Mouse (Mus musculus) intestine, embryonic 16.5 days (tissue): ENCODE results near the gene Chchd6. TPM values are rescaled to one million over a fixed set of nuclear protein-coding genes. Genes with fewer than 3 reads are reported as not detected.
A peak's percentile ranks its signal among the peaks of the same experiment; 100 is the strongest.

ENCODE experiments used
- ATAC-seq: fragments of 200-750 bp; cut with Nextera tagmentation; 2 replicates; pipeline ENCODE4 v1.8.0; 2017; ENCODE audit warnings: moderate TSS enrichment, moderate library complexity
- H3K27ac ChIP-seq: fragments of 300-500 bp; sonication (generic); 2 replicates; pipeline ENCODE4 v1.5.1; 2014; ENCODE audit warnings: mild to moderate bottlenecking, low read length
- H3K27me3 ChIP-seq: fragments of 300-500 bp; sonication (generic); replicated peaks from 2 replicates; pipeline ENCODE4 v1.6.1; 2014; ENCODE audit warnings: low read length, control low read depth, mixed read lengths; ENCODE audit not compliant: control insufficient read depth, insufficient read depth
- H3K36me3 ChIP-seq: fragments of 300-500 bp; sonication (generic); 2 replicates; pipeline ENCODE4 v1.6.1; 2014; ENCODE audit warnings: low read length, control low read depth; ENCODE audit not compliant: control insufficient read depth, insufficient read depth
- H3K4me1 ChIP-seq: fragments of 300-500 bp; sonication (generic); 2 replicates; pipeline ENCODE4 v1.6.1; 2014; ENCODE audit warnings: low read length, control low read depth, mixed read lengths; ENCODE audit not compliant: control insufficient read depth, insufficient read depth
- H3K4me2 ChIP-seq: fragments of 300-500 bp; sonication (generic); 2 replicates; pipeline ENCODE4 v1.6.1; 2014; ENCODE audit warnings: low read depth, low read length, control low read depth
- H3K4me3 ChIP-seq: fragments of 300-500 bp; sonication (generic); 2 replicates; pipeline ENCODE4 v1.5.1; 2014; ENCODE audit warnings: mild to moderate bottlenecking, low read length
- H3K9ac ChIP-seq: fragments of 300-500 bp; sonication (generic); 2 replicates; pipeline ENCODE4 v1.6.1; 2014; ENCODE audit warnings: low read depth, low read length
- H3K9me3 ChIP-seq: fragments of 300-500 bp; sonication (generic); 2 replicates; pipeline ENCODE4 v1.6.1; 2016; ENCODE audit warnings: low read length, control low read depth; ENCODE audit not compliant: control insufficient read depth
- WGBS: fragments of 180-500 bp; shearing (Covaris S2); extraction: QIAGEN DNeasy Blood & Tissue Kit; methylation state at CpG from one replicate; pipeline ENCODE4 v1.1.7; 2014; 5-methylcytosine and 5-hydroxymethylcytosine counted together
- polyA plus RNA-seq: library from polyadenylated mRNA; unstranded; fragments of >200 nt; fragmentation: Nextera tagmentation; extraction: Ambion mirVana; gene quantifications from 2 replicates; pipeline ENCODE4 v1.2.1, GENCODE M21; 2015

The Chchd6 gene
- polyA plus RNA-seq, 1 experiment from 2014 or later: 41.3 TPM

DNA sequence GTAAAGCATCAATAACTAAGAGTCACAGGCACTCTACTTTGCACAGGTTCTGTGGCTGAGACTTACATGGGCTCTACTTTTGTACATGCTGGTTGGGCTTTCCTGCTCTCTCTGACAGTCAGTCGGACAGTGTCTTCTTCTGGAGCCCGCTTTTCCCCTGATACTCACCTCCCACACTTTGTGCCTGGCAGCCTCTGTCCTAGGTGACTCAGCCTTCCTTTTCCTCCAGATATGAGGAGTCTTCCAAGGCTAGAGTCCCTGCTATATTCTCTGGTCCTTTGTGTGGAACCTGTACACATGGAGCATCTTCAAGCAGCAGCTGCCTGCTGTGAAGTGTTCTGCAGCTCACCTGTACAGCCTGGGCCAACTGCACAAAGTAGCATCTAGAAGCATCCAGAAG lies 201.6 kb downstream of the Chchd6 start:
- no peak for ATAC-seq
- Histone ChIP-seq H3K9ac (no peak overlapping the region), H3K27ac (no peak overlapping the region), H3K9me3 (no peaks in the 10 kb centered on the region), H3K36me3 (no peaks in the 10 kb centered on the region), H3K27me3 (no peaks in the 10 kb centered on the region), H3K4me3 (no peak overlapping the region), H3K4me2 (no peak overlapping the region), H3K4me1 (no peaks in the 10 kb centered on the region)
- 86% methylated on average over 2 of the region's 2 CpGs for WGBS

DNA sequence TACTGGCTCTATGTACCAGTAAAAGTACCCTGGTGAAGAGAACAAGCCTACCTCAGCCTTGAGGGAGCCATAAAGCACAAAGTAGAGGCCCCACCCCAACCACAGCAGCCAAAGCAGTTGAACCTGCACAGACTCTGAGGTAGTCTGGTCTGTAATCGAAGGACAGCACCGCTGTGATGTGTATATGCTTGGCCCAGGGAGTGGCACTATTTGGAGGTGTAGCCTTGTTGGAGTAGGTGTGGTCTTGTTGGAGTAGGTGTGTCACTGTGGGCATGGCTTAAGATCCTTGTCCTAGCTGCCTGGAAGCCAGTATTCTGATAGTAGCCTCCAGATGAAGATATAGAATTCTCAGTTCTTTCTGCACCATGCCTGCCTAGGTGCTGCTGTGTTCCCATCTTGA lies 203.2 kb downstream of the Chchd6 start:
- H3K4me3 ChIP-seq: no peak overlapping the region
- H3K9ac ChIP-seq: no peak overlapping the region
- H3K4me2 ChIP-seq: no peak overlapping the region
- no peaks in the 10 kb centered on the region for H3K4me1 ChIP-seq
- H3K9me3 ChIP-seq: no peaks in the 10 kb centered on the region
- H3K36me3 ChIP-seq: no peaks in the 10 kb centered on the region
- no peak overlapping the region for H3K27ac ChIP-seq
- no peaks in the 10 kb centered on the region for H3K27me3 ChIP-seq
- 80% methylated on average over 2 of the region's 2 CpGs for WGBS
- ATAC-seq: peak; percentile 92

DNA sequence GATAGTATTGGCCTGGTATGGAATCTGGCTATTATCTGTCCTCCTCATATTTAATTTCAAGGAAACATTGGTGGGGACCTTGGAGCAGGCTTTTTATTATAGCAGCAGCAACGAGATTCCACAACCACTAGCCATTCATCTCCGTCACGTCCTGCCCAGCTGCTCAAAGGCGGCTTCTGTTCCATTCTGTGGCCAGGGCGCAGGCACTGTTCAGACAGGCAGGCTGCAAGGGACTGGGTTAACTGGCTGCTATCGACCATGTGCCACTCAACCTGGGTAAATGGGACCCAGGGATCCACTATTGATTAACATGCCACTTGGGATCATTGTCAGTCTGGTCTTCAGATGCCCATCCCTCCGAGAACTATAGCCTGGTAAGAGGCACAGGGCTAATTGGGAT lies 205.7 kb downstream of the Chchd6 start:
- 67% methylated on average over 7 of the region's 7 CpGs for WGBS
- no peak overlapping the region for H3K9ac ChIP-seq
- no peak overlapping the region for H3K4me3 ChIP-seq
- ATAC-seq: no peak
- no peak overlapping the region for H3K4me2 ChIP-seq
- no peaks in the 10 kb centered on the region for H3K9me3 ChIP-seq
- H3K27ac ChIP-seq: no peak overlapping the region
- no peaks in the 10 kb centered on the region for H3K4me1 ChIP-seq
- H3K27me3 ChIP-seq: no peaks in the 10 kb centered on the region
- no peaks in the 10 kb centered on the region for H3K36me3 ChIP-seq

DNA sequence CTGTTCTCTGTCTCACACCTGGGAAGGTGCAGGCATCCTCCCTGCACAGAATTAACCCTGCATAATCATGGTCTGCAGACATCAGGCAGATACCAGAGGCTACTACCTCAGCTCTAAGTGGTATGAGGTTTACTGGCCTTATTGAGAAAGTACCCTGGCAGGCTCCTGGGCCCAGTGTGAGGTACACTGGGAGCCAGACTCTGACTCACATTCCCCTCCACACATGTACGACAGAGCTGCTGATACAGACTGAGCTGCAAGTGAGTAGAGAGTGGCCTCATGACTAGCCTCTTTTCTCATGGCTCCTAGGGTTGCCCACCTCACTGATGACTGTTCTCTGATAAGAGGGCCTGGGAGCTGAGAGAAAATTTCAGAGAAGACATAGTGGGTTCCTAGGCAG lies 208.5 kb downstream of the Chchd6 start:
- Histone ChIP-seq H3K4me3 (no peak overlapping the region), H3K9ac (no peak overlapping the region), H3K9me3 (no peaks in the 10 kb centered on the region), H3K27ac (no peak overlapping the region), H3K4me1 (no peaks in the 10 kb centered on the region), H3K36me3 (no peaks in the 10 kb centered on the region), H3K27me3 (no peaks in the 10 kb centered on the region), H3K4me2 (no peak overlapping the region)
- no peak for ATAC-seq
- 59% methylated on average over 1 of the region's 1 CpGs for WGBS

DNA sequence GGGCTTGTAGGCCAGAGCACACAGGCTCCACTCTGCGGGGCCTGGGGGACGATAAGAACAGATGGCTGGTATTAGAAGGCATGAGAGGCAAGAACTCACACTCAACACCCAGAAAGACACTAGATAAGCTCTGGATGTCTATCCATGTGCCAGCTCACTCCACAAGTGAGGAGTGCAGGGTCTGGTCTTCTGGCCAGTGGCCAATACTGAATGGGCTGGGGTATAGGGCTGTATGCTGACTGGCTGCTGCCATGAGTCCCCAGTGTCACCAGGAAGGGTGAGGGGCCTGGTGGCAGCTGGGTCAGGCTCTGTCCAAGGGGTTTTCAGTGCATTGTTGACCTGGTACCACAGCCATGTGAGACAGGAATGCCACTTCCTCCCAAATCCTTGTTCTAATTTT lies 210.8 kb downstream of the Chchd6 start:
- Histone ChIP-seq H3K4me1 (no peaks in the 10 kb centered on the region), H3K4me3 (no peak overlapping the region), H3K36me3 (no peaks in the 10 kb centered on the region), H3K9ac (no peak overlapping the region), H3K9me3 (no peaks in the 10 kb centered on the region), H3K27ac (no peak overlapping the region), H3K27me3 (no peaks in the 10 kb centered on the region), H3K4me2 (no peak overlapping the region)
- 95% methylated on average over 2 of the region's 2 CpGs for WGBS
- ATAC-seq: no peak

DNA sequence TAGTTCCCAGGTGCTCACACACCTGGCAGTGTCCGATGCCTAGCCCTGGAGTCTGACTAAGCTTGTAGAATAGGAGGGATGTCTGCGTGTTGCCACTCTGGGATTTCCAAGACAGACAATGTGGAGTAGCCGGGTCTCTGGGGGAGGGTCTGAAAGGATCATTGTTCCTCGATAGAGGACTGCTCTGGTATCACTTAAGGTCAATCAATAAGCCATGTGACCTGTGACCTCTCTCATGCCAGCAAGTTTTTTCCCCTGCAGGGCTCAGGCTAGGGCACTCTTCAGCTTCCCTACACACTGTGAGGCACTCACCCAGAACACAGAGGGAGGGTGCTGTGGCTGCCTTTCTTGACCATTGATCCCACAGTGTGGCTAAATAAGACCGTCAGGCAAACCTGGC lies 213.6 kb downstream of the Chchd6 start:
- Histone ChIP-seq H3K4me2 (no peak overlapping the region), H3K27ac (no peak overlapping the region), H3K36me3 (no peaks in the 10 kb centered on the region), H3K9ac (no peak overlapping the region), H3K27me3 (no peaks in the 10 kb centered on the region), H3K9me3 (no peaks in the 10 kb centered on the region), H3K4me3 (no peak overlapping the region), H3K4me1 (0 out of 2 replicates have a peak, but pooled peaks cover 3% of the 10 kb centered on the region)
- whole genome bisulfite sequencing: 55% methylated on average over 5 of the region's 5 CpGs
- no peak for ATAC-seq

DNA sequence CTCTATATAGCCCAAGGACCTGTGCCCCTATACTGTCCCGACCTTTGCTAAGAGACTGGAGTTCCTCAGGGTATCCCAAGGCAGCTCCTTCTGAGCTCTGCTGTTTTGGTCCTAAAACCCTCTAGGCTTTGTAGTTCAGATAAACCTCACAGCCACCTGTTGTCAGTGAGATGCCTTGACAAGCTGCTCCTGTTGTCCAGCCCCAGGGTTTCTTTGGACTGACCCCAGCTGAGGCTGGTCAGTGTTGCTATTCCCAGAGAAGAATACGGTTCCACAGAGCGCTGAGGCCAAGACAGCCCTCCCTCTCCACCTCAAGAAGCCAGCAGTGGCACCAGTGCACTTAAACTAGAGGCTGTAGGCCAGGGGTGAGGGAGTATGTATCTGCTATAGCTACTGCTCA lies 214.3 kb downstream of the Chchd6 start:
- no peaks in the 10 kb centered on the region for H3K9me3 ChIP-seq
- H3K27me3 ChIP-seq: no peaks in the 10 kb centered on the region

DNA sequence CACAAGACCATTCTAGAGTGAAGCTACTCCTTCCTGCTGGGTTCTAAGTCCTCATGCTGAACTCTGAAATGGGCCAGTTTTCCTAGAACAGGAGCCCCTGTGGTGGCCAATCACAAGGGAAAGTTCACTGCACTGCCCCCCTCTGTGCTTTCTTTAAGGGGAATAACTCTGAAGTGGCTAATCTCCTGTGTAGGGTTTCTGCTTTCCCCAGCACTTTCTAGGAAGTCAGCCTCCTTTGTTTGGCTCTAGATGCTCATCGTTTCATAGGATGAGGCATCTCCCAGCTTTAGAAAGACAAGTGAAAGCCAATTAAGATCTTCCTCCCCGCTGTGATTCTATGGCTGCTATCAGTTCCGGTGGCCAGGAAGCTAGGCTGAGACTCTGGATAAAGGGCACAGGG lies 214.7 kb downstream of the Chchd6 start:
- Histone ChIP-seq H3K9me3 (no peaks in the 10 kb centered on the region), H3K4me3 (no peak overlapping the region), H3K36me3 (no peaks in the 10 kb centered on the region), H3K4me1 (0 out of 2 replicates have a peak, but pooled peaks cover 3% of the 10 kb centered on the region), H3K27me3 (no peaks in the 10 kb centered on the region), H3K4me2 (no peak overlapping the region), H3K27ac (no peak overlapping the region), H3K9ac (no peak overlapping the region)
- 60% methylated on average over 3 of the region's 3 CpGs for WGBS
- no peak for ATAC-seq

More for the DNA sequence above, 214.3 kb downstream of the Chchd6 start:
- no peak overlapping the region for H3K4me3 ChIP-seq
- 0 out of 2 replicates have a peak, but pooled peaks cover 3% of the 10 kb centered on the region for H3K4me1 ChIP-seq
- no peaks in the 10 kb centered on the region for H3K36me3 ChIP-seq
- no peak overlapping the region for H3K9ac ChIP-seq
- H3K27ac ChIP-seq: no peak overlapping the region
- H3K4me2 ChIP-seq: no peak overlapping the region
- ATAC-seq: no peak
- WGBS: 67% methylated on average over 3 of the region's 3 CpGs

DNA sequence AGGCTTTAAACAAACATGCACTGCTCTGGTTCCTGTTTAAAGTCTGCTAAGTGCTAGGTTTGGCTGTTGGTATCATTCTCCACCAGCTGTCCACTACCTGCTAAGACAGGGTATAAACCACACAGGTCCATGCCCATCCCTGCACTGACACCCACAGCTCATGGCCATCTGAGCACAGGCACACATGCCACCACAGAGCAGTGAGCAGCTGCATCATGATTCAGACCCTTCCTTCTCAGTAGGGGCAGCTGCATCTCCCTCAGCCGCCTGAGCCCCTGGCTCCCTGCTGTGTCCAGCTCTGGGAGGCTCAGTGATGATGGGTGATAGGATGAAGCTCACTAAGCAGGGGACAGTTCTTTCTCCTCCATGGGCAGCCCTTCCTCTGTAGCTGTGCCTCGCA lies 217.2 kb downstream of the Chchd6 start:
- ATAC-seq: peak; percentile 57
- H3K4me2 ChIP-seq: no peak overlapping the region
- WGBS: 68% methylated on average over 2 of the region's 2 CpGs

DNA sequence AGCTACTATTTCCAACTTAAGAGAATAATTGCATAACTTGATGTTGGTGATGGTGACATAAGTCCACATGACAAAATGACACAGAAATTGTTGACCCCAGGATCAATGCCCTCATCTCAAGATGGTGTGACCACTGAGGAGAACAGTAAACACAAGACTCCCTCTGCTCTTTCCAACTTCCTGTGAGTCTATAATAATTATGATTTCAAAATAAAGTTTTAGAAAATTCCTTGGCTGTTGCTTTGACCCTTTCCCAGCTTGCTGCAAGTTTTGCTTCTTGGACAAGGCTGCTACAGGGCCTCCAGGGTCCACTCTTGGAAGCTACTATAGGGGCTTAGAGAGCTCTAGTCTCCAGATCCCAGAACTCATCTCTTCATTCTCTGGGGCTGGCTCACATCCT lies 226.6 kb downstream of the Chchd6 start:
- Histone ChIP-seq H3K4me2 (no peak overlapping the region), H3K4me3 (no peak overlapping the region), H3K9ac (no peak overlapping the region), H3K27me3 (no peaks in the 10 kb centered on the region; the same call in 1 of the 2 replicates), H3K9me3 (no peaks in the 10 kb centered on the region), H3K36me3 (no peaks in the 10 kb centered on the region), H3K4me1 (no peaks in the 10 kb centered on the region), H3K27ac (no peak overlapping the region)
- ATAC-seq: no peak

More for the DNA sequence above, 217.2 kb downstream of the Chchd6 start:
- Histone ChIP-seq H3K4me1 (0 out of 2 replicates have a peak, but pooled peaks cover 3% of the 10 kb centered on the region), H3K27me3 (no peaks in the 10 kb centered on the region), H3K9me3 (no peaks in the 10 kb centered on the region), H3K27ac (no peak overlapping the region), H3K4me3 (no peak overlapping the region), H3K36me3 (no peaks in the 10 kb centered on the region), H3K9ac (no peak overlapping the region)
